Mouse (Mus musculus): Measurements from ENCODE around the gene Ccnk.
A peak's percentile ranks its signal among the peaks of the same experiment; 100 is the strongest.

Gene Ccnk

GRCm38 (mm10) chr12:108249019-108249418, 69.6 kb downstream of the Ccnk start:
- DNase-seq: no peak

- DNase-seq: peak; percentile 83 to 90
Measured at GRCm38 (mm10) chr12:108249522-108249921, 70.1 kb downstream of the Ccnk start.

GRCm38 (mm10) chr12:108251034-108251792, 71.8 kb downstream of the Ccnk start:
- DNase-seq: no peak

- no peak for DNase-seq
Measured at GRCm38 (mm10) chr12:108251825-108252542, 72.6 kb downstream of the Ccnk start.
